Mouse (Mus musculus): ENCODE measurements around the gene Pak1ip1.
"Not testable (repeated sequence)": the region's sequence is repeated elsewhere in the genome, so short reads cannot be mapped to it uniquely, and the experiment has no call there.

Gene Pak1ip1

DNA sequence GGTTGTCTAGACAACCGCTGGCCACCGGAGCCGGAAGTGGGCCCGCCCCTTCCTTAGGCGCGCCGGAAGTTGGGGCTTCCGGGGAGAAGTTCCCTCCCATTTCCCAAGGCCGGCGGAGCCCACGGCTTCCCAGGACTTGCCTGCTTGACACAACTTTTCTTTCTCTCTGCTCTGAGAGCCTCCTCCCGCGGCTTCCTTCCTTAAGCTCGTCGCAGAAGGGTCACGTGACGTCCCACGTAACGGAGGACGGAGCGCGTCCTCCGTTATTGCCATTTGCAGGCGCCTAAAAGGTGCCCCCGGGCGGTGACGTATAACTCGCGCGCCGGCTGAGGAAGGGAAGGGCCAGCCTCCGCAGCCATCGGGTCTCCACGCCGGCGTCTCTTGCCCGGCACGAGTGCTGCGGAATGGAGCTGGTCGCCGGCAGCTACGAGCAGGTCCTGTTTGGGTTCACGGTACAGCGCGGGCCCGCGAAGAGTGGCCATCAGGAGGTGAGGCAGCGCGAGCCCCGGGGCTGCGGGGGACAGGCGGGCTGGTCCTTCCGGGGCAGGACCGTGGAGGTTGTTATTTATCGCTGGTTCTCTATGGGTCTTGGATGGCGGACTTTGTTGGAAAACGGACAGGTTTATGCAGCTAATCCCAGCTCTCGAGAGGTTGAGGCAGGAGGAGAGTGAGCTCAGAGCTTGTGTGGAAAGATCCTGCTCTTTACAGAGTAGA is at the start of gene Pak1ip1:
Gene Pak1ip1, plus strand, starts transcription at position 98 of the 714 bp plus-strand sequence.
- peak; percentile 94 for DNase-seq (ENCODE audit: low spot score in 2 of 2)

DNA sequence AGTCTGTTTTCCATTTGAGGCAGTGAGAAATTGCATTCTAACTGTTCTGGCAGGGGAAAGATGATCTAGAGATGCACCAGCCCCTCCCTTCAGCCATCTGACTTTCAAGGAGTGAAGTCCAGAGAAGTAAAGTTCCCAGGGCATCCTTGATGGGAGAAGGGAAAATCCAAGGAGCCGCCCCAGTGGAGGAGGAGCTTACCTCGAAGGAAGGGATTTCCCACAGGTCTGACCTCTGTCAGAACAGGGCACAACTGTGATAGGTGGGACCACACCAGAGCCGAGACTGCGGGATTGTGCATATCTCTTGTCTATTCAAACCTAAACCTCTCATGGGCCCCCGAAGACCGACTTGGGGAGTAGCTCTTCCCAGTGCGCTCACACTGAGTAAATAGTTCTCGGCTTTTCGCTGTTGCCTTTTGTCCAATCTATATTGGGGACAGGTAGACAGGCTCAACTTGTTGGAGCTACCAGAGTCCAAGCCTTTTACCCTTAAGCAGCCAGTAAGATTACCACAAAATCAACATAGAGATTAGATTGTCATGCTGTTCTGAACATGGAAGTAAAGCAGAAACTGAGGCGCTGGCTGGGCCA is 49.3 kb upstream of the Pak1ip1 start:
- DNase-seq (ENCODE audit: low spot score in 2 of 2) = no peak

GRCm38 (mm10) chr13:40953231-40953630 is 47.6 kb upstream of the Pak1ip1 start:
- no peak for DNase-seq (ENCODE audit: low spot score in 2 of 2)

- no peak for DNase-seq (ENCODE audit: low spot score in 2 of 2)
Measured at GRCm38 (mm10) chr13:40955773-40956172, 45.0 kb upstream of the Pak1ip1 start.

GRCm38 (mm10) chr13:40967609-40968008 is 33.2 kb upstream of the Pak1ip1 start:
- no peak for DNase-seq (ENCODE audit: low spot score in 2 of 2)

- no peak for DNase-seq (ENCODE audit: low spot score in 2 of 2)
Measured at GRCm38 (mm10) chr13:40968564-40968963, 32.3 kb upstream of the Pak1ip1 start.

DNA sequence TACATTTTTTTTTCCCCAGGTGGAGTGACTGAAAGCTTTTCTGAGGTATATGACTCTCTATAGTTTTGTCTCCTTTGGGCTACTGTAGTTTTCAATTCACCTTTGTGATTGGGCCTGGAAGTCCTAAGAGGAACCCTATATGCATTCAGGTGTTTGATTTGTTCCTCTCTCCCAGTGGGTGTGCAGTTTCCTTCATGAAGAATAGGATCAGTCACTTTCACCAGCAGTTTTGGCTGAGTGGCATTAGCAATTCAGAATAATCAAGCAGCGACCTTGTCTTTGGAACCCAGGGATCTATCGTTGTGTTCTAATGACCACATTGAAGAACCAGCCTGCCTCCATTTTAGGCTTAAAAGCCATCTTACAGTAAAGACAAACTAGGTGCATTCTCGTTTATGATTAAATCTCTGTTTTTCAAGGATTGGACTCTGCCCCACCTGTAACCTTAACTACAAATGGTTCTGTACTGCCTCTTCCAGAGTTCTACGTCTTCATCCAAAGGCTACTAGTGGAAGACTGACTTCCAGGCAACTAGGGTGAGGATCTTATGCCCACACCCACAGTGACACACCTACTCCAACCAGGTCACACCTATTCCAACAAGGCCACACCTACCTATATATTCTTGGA is 30.9 kb upstream of the Pak1ip1 start:
- no peak for DNase-seq (ENCODE audit: low spot score in 2 of 2)

- DNase-seq (ENCODE audit: low spot score in 2 of 2) = no peak
Measured at GRCm38 (mm10) chr13:40971261-40971660, 29.6 kb upstream of the Pak1ip1 start.

GRCm38 (mm10) chr13:40971831-40972230 is 29.0 kb upstream of the Pak1ip1 start:
- no peak for DNase-seq (ENCODE audit: low spot score in 2 of 2)

GRCm38 (mm10) chr13:40972976-40973375 is 27.8 kb upstream of the Pak1ip1 start:
- no peak for DNase-seq (ENCODE audit: low spot score in 2 of 2)

DNA sequence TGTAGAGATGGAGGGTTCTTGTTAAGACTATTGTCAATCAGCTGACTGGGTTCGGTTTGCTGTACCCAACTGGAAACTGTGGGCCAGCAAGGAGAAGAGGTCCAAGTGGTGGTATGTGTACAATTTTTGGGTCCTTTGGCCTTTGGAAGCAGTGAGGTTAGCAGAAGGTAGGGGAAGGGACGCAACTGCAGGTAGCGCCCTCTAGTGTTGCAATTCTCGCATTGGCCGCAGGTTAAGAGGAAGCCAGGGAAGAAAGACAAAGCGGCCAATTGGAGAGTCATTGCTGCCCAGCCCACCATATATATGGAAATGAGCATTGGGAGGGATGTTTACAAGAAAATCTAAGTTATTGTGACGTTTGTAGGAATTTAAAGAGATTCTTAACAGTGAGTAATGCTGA is 23.2 kb upstream of the Pak1ip1 start:
- DNase-seq (ENCODE audit: low spot score in 2 of 2) = peak in 1 of 2 experiments; percentile 37

DNA sequence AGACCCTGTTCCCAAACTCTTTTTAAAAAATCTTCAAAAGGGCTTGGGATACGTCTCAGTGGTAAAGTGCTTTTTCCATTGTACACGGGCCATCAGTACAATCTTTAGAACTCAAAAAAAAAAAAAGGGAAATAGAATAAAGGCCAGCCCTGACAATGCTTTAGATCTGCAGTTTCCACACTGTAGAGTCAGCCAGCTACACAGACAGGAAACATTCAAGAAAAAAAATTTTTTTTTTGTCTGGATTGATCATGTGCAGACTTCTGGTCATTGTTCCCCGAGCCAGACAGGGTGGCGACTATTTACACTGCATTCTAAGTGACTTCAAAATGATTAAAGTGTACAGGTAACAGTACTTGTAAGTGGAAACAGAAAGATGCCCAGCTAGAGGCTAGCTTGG is 22.2 kb upstream of the Pak1ip1 start:
- no peak for DNase-seq (ENCODE audit: low spot score in 2 of 2)

GRCm38 (mm10) chr13:40979321-40979720 is 21.5 kb upstream of the Pak1ip1 start:
- DNase-seq (ENCODE audit: low spot score in 2 of 2) = no peak

GRCm38 (mm10) chr13:40982759-40983158 is 18.1 kb upstream of the Pak1ip1 start:
- no peak for DNase-seq (ENCODE audit: low spot score in 2 of 2)

GRCm38 (mm10) chr13:40986081-40986480 is 14.7 kb upstream of the Pak1ip1 start:
- DNase-seq (ENCODE audit: low spot score in 2 of 2) = no peak

GRCm38 (mm10) chr13:40987608-40988303 is 13.1 kb upstream of the Pak1ip1 start:
- not testable (repeated sequence) for DNase-seq (ENCODE audit: low spot score in 2 of 2)

DNA sequence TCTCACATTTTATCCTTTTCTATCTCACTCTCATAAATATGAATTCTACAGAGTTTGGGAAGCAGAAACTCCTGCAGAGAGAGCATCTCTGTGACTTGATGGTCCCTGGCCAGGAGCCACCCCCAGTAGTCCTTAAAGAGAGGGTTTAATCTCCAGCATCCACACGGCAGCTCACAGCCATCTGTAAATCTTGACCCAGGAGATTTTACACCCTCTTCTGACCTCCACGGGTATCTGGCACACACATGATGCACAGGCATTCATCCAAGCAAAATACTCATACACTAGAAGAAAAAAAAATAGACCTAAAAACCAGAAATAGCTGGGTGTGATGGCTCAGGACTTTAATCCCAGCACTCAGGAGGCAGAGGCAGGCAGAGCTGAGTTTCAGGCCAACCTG is 12.4 kb upstream of the Pak1ip1 start:
- DNase-seq (ENCODE audit: low spot score in 2 of 2) = no peak

DNA sequence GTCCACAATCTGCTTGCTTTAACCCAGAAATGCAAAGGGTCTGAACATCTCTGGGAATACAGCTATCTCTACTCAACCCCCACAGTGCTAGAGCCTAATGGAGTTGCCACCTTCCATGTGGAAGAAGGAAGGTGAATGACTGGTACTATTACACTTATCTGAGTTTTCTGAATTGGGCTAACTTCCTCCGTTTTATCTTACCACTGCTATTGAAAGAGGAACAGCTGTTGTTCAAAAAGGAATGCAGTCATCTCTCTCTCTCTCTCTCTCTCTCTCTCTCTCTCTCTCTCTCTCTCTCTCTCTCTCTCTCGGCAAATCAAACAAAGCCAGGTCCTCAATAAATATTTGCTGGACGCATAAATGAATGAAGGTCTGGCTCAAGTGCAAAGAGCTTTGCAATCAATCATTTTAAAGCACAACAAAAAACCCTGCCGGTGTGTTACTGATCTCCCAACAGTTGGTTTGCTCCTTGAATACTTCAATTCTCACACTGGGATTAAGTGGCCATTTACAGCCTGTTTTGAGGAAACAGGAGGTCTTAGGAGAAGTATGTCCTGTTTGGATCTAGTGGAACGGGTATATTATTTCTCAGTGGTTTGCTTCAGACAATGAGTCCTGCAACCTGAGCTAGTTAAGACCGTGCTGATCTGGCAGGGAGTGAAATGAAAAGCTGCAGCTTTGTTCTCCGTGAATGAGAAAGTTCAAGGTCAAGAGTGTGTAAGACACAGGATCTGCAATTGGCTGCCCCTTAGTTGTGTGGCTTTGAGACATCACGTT is 6.1 kb upstream of the Pak1ip1 start:
- DNase-seq (ENCODE audit: low spot score in 2 of 2) = no peak

DNA sequence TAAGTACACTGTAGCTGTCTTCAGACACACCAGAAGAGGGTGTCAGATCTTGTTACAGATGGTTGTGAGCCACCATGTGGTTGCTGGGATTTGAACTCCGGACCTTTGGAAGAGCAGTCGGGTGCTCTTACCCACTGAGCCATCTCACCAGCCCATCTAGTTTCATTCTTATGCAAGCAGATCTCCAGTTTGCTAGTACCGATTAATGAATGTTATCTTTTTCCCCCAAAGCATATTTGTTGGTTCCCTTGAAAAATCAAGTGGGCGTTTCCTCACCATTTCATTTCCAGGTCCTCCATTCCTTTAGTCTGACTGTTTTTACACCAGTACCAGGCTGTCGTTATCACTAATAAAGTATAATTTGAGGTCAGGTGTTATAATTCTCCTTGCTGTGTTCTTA is 2.3 kb upstream of the Pak1ip1 start:
- DNase-seq (ENCODE audit: low spot score in 2 of 2) = not testable (repeated sequence)

DNA sequence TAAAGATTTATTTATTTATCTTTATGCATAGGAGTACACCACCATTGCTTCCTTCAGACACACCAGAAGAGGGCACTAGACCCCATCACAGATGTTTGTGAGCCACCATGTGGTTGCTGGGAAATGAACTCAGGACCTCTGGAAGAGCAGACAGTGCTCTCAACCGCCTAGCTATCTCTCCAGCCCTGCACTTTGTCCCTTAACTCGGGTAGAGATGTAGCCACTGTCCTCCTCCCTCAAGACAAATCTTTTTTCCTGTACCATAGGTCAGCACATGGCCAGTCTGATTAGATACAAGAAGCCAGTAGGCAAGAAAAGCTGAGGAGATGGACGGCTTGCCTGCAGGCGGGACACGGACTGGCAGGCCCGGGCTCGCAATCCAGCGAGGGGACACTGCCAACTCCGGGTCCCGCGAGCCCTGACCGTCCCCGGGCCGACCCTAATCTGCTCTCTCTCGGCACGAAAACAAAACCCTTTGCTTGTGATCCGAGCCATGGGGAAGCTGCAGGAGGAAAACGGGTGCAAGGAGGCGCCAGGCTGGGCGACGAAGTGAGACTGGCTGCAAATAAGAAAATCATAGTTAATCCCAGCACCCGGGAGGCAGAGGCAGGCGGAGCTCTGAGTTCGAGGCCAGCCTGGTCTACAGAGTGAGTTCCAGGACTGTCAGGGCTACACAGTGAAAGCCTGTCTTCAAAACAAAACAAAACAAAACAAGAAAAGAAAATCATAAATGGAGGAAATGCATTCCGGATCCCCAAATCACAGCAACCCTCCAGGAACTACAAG is 490 bp upstream of the Pak1ip1 start:
- DNase-seq (ENCODE audit: low spot score in 2 of 2) = peak; percentile 55 to 61

DNA sequence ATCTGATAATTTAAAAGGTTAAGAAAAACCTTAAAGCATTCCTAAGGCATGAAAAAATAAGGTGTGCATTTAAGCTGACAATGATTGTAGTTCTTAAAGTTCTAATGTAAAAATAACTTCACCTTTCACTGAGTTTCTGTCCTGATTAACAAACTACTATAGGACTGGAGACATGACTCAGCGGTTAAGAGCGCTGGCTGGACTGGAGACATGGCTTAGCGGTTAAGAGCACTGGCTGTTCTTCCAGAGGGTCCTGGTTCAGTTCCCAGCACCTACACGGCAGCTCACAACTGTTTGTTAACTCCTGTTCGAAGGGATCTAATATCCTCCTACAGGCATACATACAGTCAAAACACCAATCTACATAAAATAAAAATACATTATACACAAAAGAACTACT is 1.2 kb downstream of the Pak1ip1 start:
- DNase-seq (ENCODE audit: low spot score in 2 of 2) = no peak
